Mouse (Mus musculus): ENCODE results near the gene Sympk. TPM values are rescaled to one million over a fixed set of nuclear protein-coding genes. Genes with fewer than 3 reads are reported as not detected.

Sympk gene
- total and polyA plus RNA-seq, 3 experiments: 122 to 226 TPM; not detected in 1

DNA sequence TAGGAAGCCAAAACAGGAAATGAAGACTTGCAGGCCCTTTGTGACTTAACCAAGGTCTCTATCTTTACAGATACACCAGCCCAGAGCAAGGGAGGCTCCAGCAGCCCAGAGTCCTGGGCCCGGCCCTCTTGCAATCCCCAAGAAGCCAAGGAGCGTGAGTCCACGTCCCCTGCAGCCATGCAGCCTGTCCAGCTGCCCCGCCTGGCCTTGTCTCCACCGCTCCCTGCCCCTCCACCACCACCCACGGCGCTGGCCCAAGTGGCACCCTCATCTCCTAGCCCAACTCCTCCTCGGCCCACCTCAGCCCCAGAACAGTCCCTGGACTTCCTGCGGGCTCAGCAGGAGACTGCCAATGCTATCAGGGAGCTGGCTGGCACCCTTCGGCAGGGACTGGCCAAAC, 23.8 kb upstream of the Sympk start:
- peak overlapping the region; percentile 83 for H3K9ac ChIP-seq (ENCODE audit: control insufficient read depth, low read depth, low read length, poor library complexity, severe bottlenecking)
- DNase-seq (ENCODE audit: low read depth, low spot score): peak; percentile 66
- no peaks in the 10 kb centered on the region for H3K27me3 ChIP-seq (ENCODE audit: control insufficient read depth in 1 of 2, insufficient read depth in 2 of 2, low read length in 2 of 2)
- peaks cover 0 to 6% of the 10 kb centered on the region in 2 experiments; a peak in 2 of 4 replicates for H3K36me3 ChIP-seq (ENCODE audit: control insufficient read depth in 1 of 2, insufficient read depth in 2 of 2, low read length in 2 of 2)
- peaks cover 5 to 12% of the 10 kb centered on the region in 2 experiments; a peak in 3 of 4 replicates for H3K4me1 ChIP-seq (ENCODE audit: control insufficient read depth in 1 of 2, insufficient read depth in 2 of 2, low read length in 2 of 2)
- TF ChIP-seq GABPA (IDR thresholded peaks at IDR 0.05; ENCODE audit: low read depth, low read length): no peak
- TF ChIP-seq MAFK (IDR thresholded peaks at IDR 0.05; ENCODE audit: borderline replicate concordance, low read depth, low read length): no peak
- no peak for TF ChIP-seq NRF1 (IDR thresholded peaks at IDR 0.05; ENCODE audit: insufficient read depth, low read depth, low read length, poor library complexity, severe bottlenecking)
- no peak for TF ChIP-seq SMC3 (IDR thresholded peaks at IDR 0.05; ENCODE audit: low read depth, low read length)
- no peak for TF ChIP-seq CHD1 (IDR thresholded peaks at IDR 0.05; ENCODE audit: low read depth, low read length)
- TF ChIP-seq CHD2 (IDR thresholded peaks at IDR 0.05; ENCODE audit: low read length): no peak
- no peaks in the 10 kb centered on the region for H3K9me3 ChIP-seq (replicated peaks; ENCODE audit: insufficient read depth, low read length)
- peak overlapping the region; percentile 56 to 67 for H3K4me3 ChIP-seq (ENCODE audit: control insufficient read depth in 1 of 2, insufficient read depth in 1 of 2, low read depth in 2 of 2, low read length in 2 of 2)
- peaks cover 22% of the 10 kb centered on the region for H3K79me2 ChIP-seq (ENCODE audit: control insufficient read depth, insufficient read depth, low read length, poor library complexity)
- H3K27ac ChIP-seq (ENCODE audit: control insufficient read depth, low read depth, low read length): peak overlapping the region; percentile 25

GRCm38 (mm10) chr7:19001066-19001806, 22.9 kb upstream of the Sympk start:
- Histone ChIP-seq H3K9ac (ENCODE audit: control insufficient read depth, low read depth, low read length, poor library complexity, severe bottlenecking) (peak overlapping the region; percentile 88), H3K27me3 (ENCODE audit: control insufficient read depth in 1 of 2, insufficient read depth in 2 of 2, low read length in 2 of 2) (no peaks in the 10 kb centered on the region), H3K4me3 (ENCODE audit: control insufficient read depth in 1 of 2, insufficient read depth in 1 of 2, low read depth in 2 of 2, low read length in 2 of 2) (peak overlapping the region; percentile 56 to 67), H3K27ac (ENCODE audit: control insufficient read depth, low read depth, low read length) (peak overlapping the region; percentile 84), H3K36me3 (ENCODE audit: control insufficient read depth in 1 of 2, insufficient read depth in 2 of 2, low read length in 2 of 2) (peaks cover 0 to 13% of the 10 kb centered on the region in 2 experiments; a peak in 3 of 4 replicates), H3K79me2 (ENCODE audit: control insufficient read depth, insufficient read depth, low read length, poor library complexity) (peaks cover 30% of the 10 kb centered on the region), H3K4me1 (ENCODE audit: control insufficient read depth in 1 of 2, insufficient read depth in 2 of 2, low read length in 2 of 2) (peaks cover 5 to 20% of the 10 kb centered on the region in 2 experiments; a peak in 3 of 4 replicates), H3K9me3 (replicated peaks; ENCODE audit: insufficient read depth, low read length) (no peaks in the 10 kb centered on the region)
- peak; percentile 95 for DNase-seq (ENCODE audit: low read depth, low spot score)
- TF ChIP-seq POLR2A (IDR thresholded peaks at IDR 0.05; ENCODE audit: control insufficient read depth in 1 of 2, insufficient read depth in 1 of 2, low read depth in 1 of 2, low read length in 2 of 2, poor library complexity in 1 of 2): peak; percentile 42 to 86; a peak in 3 of 4 replicates
- peak; percentile 70 for TF ChIP-seq TBP (IDR thresholded peaks at IDR 0.05; ENCODE audit: low read depth, low read length)
- TF ChIP-seq TAL1 (IDR thresholded peaks at IDR 0.05; ENCODE audit: low read length): no peak
- peak; percentile 76 for TF ChIP-seq HCFC1 (IDR thresholded peaks at IDR 0.05; ENCODE audit: low read depth, low read length)
- no peak for TF ChIP-seq CTCF (IDR thresholded peaks at IDR 0.05 in 2 of 3, conservative IDR thresholded peaks at IDR 0.05 in 1 of 3; ENCODE audit: control insufficient read depth in 1 of 3, insufficient read depth in 1 of 3, low read depth in 2 of 3, low read length in 3 of 3, poor library complexity in 1 of 3, severe bottlenecking in 1 of 3)
- peak; percentile 31 for TF ChIP-seq MXI1 (IDR thresholded peaks at IDR 0.05; ENCODE audit: low read depth, low read length)
- no peak for TF ChIP-seq GABPA (IDR thresholded peaks at IDR 0.05; ENCODE audit: low read depth, low read length)
- TF ChIP-seq NELFE (IDR thresholded peaks at IDR 0.05; ENCODE audit: low read depth, low read length): peak; percentile 87
- TF ChIP-seq GATA1 (IDR thresholded peaks at IDR 0.05; ENCODE audit: low read depth, low read length): no peak
- no peak for TF ChIP-seq ZKSCAN1 (IDR thresholded peaks at IDR 0.05; ENCODE audit: low read depth, low read length)
- TF ChIP-seq RAD21 (IDR thresholded peaks at IDR 0.05; ENCODE audit: low read depth, low read length): no peak
- no peak for TF ChIP-seq MEF2A (IDR thresholded peaks at IDR 0.05; ENCODE audit: extremely low read depth, insufficient replicate concordance, low read depth, low read length, poor library complexity, severe bottlenecking)
- peak; percentile 88 for TF ChIP-seq POLR2AphosphoS2 (IDR thresholded peaks at IDR 0.05; ENCODE audit: low read length)
- TF ChIP-seq MAX (IDR thresholded peaks at IDR 0.05; ENCODE audit: low read length): no peak; the same call in 1 of the 2 replicates
- no peak for TF ChIP-seq KAT2A (conservative IDR thresholded peaks at IDR 0.05; ENCODE audit: low read depth, low read length)
- no peak for TF ChIP-seq EP300 (IDR thresholded peaks at IDR 0.05; ENCODE audit: low read depth in 1 of 2, low read length in 2 of 2)
- TF ChIP-seq RCOR1 (IDR thresholded peaks at IDR 0.05; ENCODE audit: low read depth, low read length): no peak
- peak; percentile 85 for TF ChIP-seq ZMIZ1 (IDR thresholded peaks at IDR 0.05; ENCODE audit: low read depth, low read length)
- no peak for TF ChIP-seq UBTF (IDR thresholded peaks at IDR 0.05; ENCODE audit: borderline replicate concordance, insufficient read depth, low read depth, low read length)
- no peak for TF ChIP-seq ZNF384 (IDR thresholded peaks at IDR 0.05; ENCODE audit: low read depth, low read length)
- peak; percentile 77 for TF ChIP-seq SIN3A (IDR thresholded peaks at IDR 0.05; ENCODE audit: low read length)
- no peak for TF ChIP-seq POLR2AphosphoS5 (IDR thresholded peaks at IDR 0.05; ENCODE audit: borderline replicate concordance, low read depth, low read length)
- TF ChIP-seq CHD2 (IDR thresholded peaks at IDR 0.05; ENCODE audit: low read length): no peak
- TF ChIP-seq ELF1 (IDR thresholded peaks at IDR 0.05; ENCODE audit: low read depth, low read length): peak; percentile 85
- no peak for TF ChIP-seq MYC (IDR thresholded peaks at IDR 0.05; ENCODE audit: low read depth, low read length)
- no peak for TF ChIP-seq USF2 (IDR thresholded peaks at IDR 0.05; ENCODE audit: borderline replicate concordance in 1 of 2, insufficient read depth in 1 of 2, low read depth in 1 of 2, low read length in 2 of 2)

All from MEL (cell line).